Mouse (Mus musculus) embryo, embryonic 11 days (tissue): ENCODE measurements at regions not wholly inside any gene's neighbourhood (a gene's known extent, or its start where the extent isn't known, plus 50 kb on each side); places are given as distances from the start of the nearest gene placed in this dataset.
A peak's percentile ranks its signal among the peaks of the same experiment; 100 is the strongest.

ENCODE experiments used
- DNase-seq: peaks from one replicate; pipeline ENCODE4 v3.0.0-alpha.2; 2015

DNA sequence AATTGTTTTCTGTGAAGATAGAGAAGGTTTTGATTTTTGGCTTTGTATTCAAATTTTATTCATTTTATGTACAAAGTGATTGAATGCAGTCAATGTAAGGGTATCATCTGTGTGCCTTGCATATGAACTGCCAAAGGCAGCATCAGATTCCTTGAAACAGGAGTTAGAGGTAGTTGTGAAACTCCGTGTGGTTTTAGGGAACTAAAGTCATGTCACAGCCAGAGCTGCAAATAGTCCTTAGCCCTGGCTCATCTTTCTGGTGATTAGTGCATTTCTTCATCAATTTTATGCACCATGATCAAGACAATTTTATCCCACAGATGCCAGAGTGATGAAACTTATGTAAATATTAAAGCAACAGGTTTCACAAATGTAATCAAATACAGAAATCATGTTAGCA is 534.4 kb downstream of the Flrt2 start:
- no peak for DNase-seq

DNA sequence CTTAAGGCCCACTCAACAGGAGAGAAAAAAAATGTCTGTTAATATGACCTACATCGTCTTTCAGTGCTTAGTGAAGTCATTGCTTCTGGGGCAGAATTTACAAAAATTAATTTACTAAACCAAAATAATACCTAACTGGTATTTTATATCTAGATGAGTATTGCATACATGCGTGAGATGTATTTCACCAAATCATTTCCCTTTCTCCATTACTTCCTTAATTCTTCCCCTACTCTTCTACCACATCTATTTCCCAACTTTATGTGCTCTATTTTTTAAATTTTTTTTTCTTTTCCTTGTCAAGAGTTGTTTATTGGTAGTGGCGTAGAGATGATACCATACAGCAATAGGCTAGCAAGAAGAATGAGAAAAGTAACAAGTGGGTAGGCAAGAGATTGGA is 536.7 kb downstream of the Flrt2 start:
- DNase-seq: no peak

DNA sequence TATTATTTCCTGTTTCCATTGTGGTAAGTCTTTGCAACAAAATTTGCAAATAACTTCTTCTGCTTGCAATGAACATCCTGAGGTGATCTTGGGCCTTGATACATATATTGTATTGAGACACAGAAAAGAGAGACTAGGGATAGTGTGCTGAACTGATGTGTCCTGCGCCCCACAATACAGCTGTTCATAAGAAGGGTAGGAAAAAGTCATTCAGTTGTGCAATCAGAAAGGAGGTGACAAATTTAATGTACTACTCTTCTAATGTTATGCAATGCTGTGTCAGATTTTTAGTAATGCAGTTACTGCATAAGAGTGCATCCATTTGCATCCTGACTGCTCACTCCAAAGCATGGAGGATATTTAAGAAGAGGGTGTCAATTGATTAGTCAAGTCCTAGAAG is 543.5 kb downstream of the Flrt2 start:
- no peak for DNase-seq

DNA sequence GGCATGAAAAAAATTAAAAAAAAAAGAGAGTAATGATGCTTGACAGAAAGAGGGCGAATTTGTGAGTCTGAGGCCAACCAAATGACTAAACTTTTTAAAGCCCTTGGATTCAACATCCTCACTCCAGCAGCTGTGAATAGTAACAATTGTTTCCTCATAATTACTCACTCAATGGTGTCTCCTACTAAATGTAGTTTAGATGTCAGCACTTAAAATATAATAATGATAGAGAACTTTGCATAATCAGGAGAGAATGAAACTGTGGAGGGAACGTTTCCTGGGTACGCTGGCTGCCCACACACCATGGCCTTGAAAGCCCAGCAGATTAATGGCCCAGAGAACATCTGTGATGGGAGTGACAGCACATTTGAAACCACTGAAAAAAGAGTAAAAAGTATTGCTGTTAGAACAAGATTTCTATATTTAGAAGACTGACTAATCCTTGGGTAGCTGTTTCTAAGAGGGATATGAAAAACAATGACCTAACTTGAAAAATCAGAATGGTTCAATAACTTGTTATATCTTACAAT is 544.0 kb downstream of the Flrt2 start:
- DNase-seq: no peak

DNA sequence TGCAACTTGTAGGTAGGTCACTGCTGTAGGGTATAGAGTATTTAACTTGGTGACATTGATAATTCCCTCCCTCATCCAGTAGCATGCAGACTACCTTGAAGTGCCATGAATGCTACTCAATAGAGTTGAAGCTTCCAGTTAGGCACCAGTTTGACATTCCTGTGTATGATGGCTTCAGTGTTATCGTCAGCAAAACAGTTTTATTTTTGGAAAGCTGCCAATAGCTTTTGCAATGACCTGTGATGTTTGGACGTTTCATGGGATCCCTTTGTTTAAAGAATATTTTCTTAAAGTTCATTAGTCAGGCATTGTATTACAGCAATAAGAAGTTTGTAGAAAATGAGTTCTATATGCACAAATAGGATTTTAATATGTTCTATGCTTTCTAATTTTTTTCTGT is 547.6 kb downstream of the Flrt2 start:
- DNase-seq: no peak

DNA sequence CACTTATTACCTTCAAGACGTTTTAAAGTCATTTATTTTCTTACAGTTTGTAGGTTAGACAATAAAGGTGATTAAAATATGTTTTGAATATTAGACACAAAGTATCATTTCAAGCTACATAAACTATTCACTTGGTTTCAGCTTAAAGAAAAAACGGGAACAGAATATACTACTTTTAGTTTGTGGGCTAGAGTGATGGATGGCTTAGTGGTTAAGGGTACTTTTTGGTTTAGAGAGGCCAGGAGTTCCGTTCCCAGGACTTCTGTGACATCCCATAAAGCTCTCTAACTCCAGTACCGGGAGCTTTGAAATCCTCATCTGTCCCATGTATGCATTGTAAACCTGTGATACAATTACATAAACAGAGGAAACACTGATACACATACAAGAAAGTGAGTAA is 570.0 kb downstream of the Flrt2 start:
- DNase-seq: no peak

DNA sequence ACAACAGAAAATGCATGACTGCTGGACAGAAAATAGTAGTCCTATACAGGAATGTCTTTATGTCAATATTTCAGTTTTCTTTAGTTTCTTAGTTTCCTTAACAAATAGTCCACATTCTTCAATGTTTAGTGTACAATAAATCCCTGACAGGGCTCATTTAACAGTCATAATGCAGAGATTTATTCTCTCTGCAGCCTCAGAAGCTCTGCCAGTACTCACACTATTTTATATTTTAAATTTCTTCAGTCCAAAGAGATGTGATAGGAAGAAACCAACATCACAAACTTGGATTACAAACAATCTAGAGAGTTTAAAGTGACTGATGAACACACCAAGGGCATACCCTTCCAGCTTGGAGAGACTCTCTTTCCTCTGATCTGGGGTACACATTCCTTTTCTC is 583.9 kb downstream of the Flrt2 start:
- DNase-seq: no peak

DNA sequence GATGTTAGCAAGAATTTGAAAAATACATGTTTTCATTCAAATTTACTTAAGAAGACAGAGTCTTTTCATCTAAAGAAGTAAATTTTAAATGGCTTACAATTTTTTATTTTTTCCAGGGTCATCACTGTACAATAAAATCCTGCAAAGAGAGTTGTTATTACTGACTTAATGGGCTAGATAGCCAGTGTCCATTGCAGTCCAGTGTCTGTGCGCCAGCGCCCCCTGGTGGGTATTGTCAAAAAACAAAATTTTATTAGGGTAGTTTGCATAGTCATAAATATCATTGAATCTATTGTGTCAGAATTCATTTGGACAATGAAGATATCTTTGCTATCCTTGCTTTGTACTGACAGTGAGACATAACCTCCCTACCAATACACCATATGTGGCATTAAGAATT is 619.1 kb downstream of the Flrt2 start:
- DNase-seq: peak; percentile 56

DNA sequence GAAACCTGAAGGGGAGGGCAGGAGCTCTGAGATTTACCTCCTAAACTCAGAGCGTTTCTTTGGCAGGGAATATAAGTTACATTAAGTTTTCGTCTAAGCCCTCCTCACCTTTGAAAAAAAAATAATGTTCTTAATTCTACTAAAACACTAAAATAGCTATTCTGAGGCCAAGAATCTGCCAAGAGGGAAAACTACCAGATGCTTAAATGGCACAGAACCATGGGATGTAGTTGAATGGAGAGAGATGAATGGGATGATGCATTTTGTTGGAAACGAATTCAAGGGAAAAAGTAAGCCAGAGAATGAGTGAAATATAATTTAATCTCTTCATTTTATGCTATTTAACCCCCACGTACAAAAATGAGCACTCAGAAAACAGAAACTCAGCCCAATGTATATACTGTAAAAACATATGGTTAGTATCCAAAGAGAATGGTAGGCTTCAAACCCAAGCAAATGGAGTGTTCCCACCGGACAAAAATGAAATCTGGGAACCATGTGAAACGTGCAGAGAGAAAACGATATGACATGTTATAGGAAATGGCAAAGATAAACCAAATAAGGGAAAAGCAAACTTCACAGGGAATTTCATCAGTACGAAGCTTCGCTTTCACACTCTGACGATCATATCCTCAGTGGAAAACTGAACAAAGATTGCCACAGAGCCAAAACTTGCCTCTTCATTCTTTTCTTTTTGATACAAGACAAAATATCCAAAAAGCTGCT is 631.2 kb downstream of the Flrt2 start:
- no peak for DNase-seq

DNA sequence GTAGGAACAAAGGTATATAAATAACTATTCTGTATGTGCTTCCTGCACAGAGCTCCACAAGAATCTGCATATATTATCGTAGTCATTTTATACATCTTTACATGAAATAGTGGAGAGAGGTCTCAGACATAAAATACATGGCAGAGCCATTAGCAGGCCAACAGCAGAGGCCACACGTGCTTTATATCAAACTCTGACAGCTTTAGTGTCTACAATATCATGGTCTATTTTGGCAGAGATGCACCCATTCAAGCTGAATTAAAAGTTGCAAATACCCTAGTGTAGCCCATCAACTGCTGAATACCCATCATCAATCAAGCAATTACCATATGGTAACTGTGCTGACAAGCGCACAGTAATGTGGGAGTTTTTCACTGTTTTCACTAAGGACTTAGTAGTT is 659.1 kb downstream of the Flrt2 start:
- DNase-seq: no peak

DNA sequence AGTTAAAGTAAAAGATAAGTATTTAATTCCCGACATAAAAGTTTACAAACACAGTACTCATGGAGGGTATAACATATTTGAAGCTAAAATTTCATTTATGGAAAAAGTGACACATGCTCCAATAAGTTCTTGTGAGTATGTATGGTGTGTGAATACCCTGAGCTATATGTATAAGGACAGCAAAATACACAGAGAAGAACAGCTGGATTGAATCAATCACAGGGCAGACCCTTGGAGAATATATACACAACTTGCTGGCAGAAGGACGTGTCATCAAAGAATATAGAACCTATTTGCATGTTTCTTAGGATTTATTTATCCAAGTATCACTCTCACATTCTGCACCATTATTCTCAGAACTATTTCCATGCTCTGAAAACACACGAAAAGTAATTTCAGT is 686.9 kb downstream of the Flrt2 start:
- DNase-seq: no peak

DNA sequence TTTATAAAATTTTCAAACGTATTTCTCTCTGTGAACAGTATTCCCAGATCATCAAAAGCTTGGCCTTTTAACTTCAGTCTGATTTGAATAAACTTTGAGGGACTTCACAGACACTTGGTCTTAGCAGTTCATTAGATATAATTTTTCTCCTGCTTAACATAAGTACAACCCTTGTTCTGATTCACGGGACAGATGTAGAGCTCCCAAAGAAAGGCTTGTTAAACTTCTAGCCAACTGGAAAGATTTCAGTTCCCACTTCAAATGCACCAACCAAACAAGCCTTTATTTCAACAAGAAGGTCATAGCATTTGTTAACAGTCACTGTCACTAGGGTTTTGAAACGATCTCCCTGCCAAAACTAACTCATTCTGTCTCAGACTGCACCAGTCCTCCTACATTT is 727.1 kb downstream of the Flrt2 start:
- DNase-seq: no peak

DNA sequence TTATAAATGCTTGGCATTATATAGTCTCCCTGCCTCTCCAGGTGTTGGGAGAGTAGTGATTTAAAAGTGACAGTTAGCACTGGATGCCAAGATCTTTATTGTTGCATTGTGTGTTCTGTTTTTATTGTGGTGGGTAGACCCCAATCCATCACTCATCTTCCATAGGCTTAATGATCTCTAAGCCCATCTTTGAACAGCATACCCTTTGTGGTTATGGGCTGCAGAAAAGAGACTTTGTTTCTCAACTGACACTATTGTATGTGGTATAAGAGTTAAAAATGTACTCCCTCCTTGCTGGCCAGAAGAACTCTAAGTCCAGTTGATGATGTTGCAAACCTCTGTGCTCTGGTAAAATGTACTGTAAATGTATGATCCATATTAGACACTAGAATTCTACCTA is 727.5 kb downstream of the Flrt2 start:
- DNase-seq: no peak

DNA sequence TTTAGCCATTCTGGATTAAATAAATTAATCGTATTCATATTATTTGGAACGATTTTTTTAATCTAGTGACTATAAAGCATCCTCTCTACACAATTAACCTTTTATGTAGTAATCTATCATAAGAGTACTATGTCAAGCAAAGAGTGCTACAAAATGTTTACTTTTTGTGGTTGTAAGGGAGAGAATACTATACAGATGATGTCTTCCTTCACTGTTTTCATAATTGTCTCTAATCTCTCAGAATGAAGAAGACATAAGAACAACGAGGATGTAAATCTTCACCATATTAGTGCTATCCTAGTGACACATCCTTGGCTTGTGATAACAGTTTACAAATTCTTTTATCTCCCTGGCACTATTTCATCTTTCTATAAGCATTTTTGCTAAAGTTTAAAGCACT is 735.6 kb downstream of the Flrt2 start:
- no peak for DNase-seq

DNA sequence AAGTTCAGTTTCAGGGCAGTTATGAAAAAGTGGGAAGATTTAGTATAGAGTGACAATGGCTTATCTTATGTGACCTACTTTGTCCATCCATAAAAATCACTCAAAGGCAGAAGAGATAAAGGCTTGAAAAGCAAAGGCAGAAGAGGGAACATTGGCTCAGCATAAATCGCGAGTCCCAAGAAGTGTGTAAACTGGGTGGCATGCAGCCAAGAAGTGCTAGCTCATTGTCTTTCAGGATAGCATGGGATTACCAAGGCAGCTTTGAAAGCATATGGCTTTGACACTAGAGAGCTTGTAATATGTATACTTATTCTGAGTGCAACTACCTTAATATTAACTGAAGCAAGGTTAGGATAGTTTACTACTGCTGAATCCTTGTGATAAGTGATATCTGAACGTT is 750.5 kb downstream of the Flrt2 start:
- no peak for DNase-seq

DNA sequence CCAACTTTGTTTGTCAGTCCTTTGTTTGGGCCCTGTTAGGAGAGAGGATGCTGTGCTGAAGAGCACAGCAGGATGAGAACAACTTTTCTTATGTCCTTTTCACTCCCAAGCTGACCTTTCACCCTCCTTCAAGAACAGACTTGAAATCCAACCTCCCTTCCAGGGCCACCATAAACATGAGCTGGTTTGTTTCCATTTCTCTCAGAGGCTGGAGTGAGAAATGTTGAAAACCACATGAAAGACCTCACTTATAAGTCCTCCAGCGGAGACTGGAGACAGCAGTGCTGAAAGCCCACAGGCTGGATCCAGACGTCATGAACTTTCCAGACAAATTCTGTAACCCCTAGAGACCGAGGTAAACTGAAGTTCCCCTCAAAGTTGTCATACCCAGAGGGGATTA is 761.3 kb downstream of the Flrt2 start:
- DNase-seq: peak; percentile 62

DNA sequence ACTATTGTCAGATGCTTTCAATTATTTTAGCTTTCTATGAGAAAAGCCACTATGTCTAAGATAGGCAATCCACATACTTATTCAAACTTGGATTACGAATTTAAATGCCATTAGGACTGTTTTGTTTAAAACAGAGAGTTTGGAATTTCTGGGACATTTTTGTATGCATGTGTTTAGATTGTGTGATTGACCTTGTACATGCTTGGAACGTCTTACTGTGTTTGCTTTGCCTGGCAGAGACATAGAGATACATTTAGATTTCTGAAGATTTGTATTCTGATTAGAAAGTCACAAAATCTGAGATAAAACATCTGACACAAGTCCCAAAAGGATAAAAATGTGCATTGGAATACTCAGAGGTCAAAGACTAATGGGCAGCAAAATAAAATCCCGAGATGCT is 784.3 kb downstream of the Flrt2 start:
- DNase-seq: no peak

DNA sequence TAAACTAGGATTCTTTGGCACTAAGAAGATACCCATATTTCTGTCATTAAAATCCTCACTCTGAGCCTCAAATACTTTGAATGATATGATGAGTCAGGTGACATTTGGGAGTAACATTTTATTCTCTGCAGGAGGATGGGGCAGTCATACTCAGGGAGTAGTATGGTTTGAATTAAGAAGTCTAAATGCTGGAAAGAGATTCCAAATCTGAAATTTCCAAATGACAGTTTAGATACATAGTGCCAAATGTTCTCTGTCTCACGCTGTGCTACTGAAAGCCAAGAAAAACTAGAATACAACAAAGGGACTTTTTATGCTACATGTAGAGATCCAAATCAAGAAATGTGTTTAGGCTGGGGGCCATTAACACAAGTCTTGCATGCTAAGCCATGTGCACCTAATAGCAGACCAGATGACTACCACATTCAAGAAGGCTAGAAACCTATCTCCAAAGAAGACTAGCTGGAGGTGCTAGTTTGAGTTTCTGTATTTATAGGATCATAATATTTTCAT is 796.5 kb downstream of the Flrt2 start:
- DNase-seq: no peak

DNA sequence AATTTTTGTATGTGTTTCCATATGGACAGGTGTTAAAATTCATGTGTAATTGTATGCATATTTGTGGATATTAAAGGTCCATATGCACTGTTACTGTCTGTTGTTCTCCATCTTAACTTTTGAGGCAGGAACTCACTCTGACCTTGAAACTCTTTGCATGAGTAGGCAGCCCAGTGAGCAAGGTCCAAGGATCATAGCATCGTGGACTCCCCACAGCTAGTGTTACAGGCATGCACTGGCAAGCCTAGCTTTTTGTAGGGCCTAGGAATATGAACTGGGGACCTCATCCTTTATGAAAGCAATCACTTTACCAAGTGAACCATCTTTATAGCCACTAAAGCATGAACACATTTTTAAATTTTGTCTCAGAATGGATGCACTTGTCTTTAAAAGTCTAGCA is 817.6 kb downstream of the Flrt2 start:
- DNase-seq: no peak

DNA sequence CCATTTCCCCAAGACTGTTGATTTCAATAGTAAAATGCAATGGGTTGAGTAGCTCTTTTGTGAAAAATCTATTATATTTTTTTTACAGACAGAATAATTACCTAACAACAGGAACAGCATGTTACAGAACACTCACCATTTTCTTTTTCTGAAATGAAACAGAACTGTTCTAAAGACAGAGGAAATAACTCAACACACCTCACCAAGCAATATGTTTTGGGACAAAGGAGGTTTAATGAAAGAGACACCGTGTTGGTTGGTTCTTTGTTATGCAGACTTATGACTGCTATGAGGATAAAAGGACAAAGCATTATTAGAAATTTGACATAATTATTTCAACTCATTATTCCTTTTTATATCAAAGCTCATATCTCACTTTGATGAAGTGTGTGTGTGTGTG is 866.8 kb downstream of the Flrt2 start:
- DNase-seq: no peak

DNA sequence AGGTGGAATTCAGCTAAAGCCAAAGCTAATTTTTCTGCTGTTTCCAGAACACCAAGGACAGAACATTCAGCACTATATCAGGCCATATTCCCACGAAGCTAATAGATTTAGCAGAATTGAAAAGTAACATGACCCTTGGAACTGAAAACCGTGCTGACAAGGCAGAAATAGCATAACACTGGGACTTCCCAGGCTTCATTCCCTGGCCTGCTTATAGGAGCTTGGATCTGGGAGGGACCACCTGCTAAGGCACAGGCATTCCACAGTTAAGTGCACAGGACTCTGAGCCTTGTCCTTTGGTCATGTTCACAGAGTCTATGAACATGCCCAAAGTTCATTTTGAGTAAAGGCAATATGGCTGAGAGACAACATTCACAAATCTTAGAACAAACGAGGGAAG is 902.8 kb downstream of the Flrt2 start:
- DNase-seq: peak; percentile 16

DNA sequence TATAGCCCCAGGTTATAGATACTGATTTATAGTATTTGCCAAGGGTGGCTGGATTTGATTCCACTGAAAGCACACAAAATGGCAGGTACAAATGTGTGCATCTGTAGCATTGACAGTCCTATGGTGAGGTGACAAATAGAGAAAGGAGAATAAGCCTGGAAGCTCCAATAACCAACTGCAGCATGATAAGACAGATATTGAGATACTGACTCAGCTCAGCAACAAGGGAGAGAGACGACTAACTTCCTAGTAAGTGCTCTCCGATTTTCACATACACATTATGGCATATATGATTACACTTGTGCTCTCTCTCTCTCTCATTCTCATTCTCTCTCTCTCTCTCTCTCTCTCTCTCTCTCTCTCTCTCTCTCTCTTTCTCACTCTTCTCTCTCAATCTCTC is 923.1 kb downstream of the Flrt2 start:
- no peak for DNase-seq

DNA sequence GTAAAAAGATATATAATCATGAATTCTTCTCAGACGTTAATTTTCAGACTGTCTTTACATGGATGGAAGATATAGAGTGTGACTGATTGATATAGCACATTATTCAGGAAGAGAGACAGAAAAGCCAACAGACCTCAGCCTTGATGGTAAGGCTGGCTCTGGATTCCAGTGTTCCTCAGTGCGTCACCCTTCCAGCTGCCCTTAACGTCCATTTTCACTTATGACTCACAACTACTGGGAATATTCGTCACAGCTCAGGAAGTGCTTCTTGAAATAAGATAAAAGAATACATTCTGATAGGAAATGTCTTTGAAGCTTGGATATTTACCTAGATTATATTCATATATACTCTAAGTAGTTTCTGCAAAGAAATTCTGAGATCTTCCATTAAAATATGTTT is 923.8 kb downstream of the Flrt2 start:
- no peak for DNase-seq

DNA sequence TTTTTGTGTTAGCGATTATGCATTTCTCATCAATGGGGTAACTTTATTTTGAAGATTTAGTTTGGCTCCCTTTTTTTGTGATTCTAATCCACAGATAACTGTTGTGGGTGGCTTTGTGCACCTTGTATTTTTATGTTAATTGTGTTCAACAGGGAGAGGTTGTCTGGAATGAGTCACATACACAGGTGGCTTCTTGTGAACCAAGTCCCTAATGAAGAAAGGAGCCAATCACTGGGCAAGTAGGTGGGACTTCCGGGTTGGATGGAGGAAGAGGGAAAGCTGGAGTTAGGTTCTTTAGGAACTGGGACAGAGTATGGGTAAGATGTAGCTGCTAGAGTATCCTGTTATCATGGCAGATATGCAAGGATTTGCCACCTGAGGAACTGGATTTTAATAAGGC is 925.2 kb downstream of the Flrt2 start:
- DNase-seq: no peak
